Mouse (Mus musculus) embryo, embryonic 10 days (tissue): ENCODE measurements around the gene Pbld2.
A peak's percentile ranks its signal among the peaks of the same experiment; 100 is the strongest.

Source experiments
- DNase-seq: peaks from one replicate; pipeline ENCODE4 v3.0.0-alpha.2; 2015; ENCODE audit warnings: low spot score

Pbld2 gene

DNA sequence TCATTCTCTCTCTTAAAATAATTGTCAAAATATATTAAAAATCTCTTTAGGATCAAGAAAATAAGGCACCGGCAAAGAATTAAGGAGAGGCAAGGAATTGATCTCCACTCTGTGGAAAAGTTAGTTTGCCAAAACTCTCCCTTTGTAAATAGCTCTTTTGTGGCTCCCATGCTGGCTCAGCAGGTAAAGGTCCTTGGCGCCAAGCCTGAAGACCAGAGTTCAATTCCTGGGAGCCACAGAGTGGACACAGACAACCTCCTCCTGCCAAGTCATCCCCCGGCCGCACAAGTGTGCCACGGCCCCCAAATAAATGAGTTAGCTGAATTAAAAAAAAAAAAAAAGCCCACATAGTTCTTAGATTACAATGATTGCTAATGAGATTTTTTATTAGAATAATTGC lies 38.6 kb downstream of the Pbld2 start:
- DNase-seq, result no peak

DNA sequence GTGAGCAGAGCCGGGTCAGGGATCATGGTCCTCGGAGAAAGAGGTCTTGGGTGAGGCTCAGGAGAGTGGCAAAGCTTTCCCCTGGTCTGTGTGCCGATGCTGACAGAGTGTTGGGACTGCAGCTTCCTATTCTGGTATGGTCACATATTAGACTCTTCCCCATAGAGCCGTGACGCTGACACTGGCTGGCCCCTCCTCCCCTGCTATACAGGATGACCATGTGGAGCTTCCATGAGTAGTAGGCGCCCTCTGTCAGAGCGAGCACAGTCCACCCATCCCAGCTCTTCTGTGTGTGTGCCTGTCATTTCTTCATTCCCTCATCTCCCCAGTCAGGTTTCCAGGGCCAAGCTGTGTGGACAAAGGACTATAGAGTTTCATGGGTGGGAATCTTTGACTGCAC lies 39.2 kb downstream of the Pbld2 start:
- DNase-seq, result no peak

DNA sequence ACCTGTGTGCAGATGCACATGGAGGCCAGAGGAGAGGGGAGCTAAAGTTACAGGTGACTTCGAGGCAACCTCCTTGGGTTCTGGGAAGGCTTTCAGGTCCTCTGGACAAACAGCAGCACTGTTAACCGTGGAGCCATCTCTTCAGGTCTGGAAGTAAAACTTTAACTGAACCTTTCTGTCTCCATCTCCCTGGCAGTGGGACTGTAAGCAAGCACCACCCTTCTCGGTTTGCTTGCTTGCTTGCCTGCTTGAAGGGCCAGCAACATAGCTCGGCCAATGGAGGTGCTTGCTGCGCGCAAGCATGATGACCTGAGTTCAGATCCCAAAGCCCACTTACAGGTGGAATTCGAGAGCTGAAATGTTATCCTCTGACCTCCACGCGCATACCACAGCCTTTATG lies 40.4 kb downstream of the Pbld2 start:
- DNase-seq, result no peak

DNA sequence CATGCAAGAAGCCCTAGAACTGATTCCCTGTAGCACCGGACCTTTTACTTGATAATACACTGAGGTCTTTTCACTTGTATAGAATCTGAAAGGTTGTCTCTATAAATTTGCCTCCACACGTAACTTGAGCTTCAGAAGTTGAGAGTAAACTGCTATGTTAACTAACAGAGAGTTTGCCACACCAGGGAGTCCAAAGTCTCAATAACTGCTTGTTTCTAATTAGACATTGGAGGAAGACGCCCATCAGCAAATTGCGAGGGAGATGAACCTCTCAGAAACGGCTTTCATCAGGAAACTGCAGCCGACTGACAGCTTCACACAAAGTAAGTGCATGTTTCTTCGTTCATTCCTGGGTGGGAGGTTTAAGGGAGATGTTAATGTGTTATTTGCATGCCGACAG lies 41.4 kb downstream of the Pbld2 start:
- DNase-seq, result no peak

DNA sequence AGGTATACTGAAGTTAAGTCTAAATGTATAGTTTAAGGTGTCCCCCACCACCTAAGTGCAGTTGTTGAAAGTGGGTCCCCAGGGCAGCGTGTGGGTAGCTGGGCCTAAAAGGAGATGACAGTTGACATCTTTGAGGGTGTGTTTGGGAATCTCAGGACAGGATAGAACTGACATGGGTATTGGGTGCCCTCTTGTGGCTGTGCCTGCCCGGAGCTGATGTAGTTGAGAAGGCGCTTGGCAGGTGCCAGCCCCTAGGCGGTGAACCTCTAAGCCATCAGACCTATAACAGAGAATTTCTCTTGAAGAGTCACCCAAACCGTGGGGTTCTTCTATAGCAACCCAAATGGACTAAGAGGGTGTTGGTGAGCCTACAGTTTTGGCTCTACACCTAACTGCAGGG lies 41.9 kb downstream of the Pbld2 start:
- DNase-seq, result peak; percentile 89

DNA sequence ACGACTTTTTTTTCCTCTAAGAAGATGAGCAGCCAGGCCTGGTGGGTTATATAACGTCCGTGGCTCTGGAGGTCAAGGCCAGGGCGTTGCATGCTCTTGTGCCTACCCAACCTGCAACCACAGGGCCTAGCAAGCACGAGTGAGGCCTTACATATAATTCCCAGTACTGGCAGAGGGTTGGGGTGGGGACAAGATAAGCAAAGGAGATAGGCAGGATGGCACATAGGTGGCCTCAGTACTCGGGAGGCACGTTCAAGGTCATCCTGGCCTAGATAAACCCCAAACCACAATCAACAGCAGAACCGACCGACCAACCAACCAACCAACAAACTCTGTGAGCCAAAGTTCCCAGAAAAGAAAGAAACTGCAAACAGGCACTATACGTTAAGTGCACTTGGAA lies 62.2 kb downstream of the Pbld2 start:
- no peak for DNase-seq

DNA sequence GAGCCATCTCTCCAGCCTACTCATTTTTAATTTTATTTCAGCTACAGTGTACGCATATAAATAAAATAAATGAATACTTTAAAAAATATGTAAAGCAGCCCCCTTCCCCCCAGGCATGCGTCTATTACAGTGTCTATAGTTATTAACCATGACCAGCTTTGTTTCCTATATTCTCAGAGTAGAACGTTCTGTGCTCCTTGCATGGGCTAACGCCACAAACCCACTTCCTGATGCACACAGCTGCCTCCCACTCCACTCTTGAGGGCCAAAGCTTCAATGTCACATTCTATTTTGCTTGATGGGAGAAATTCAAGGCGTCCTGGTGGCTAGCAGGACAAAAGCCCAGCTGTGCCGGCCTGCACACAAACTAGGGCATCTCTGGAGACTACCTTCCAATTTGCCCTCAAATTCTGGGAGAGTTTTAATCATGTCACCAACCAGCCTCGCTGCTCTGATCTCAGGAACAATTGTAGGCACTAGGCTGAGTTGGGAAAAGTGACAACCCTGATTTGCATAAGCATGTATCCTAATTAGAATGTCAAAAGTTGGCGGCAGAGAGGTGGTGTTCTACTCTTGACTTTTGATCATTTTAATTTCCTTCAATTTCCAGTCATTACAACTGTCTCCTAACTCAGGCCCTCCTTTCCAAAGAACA lies 65.1 kb downstream of the Pbld2 start:
- peak; percentile 11 for DNase-seq

DNA sequence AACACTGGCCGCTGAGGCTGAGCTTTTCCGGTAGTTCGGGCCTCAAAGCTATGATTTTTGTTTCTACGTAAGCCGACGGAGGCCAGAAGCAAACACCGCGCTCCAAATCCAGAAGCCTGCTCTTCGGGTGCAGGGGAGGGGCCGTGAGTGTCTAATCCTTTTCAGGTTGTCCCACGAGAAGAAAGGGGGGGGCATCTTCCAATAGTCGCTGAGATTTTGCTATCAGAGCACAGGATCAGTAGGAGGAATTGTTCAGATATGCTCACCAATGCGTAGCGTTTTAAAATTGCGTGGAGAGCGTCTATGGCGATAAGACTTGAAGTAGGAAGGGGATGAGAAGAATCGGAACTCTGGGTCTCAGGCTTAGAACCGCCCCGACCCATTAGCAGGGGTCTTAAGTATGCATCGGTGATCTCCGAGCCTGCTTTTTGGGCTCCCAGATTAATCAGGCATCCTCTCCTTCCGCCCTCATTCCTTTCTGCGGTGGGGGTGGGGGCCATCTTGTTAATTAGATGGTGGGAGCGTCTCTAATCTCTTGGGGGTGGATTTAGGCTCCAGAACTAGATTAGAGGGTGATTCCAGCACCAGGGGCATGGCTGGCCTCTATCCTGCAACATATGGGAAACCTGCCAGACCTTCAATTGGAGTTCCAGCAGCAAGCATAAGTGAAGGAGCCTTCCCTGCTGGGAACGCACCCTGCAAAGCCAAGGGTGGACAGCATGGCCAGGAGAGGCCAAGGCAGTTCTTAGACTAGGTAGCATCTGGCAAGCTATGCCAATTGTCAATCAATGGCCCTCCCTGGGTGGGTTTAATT lies 65.8 kb downstream of the Pbld2 start:
- peak; percentile 24 for DNase-seq

DNA sequence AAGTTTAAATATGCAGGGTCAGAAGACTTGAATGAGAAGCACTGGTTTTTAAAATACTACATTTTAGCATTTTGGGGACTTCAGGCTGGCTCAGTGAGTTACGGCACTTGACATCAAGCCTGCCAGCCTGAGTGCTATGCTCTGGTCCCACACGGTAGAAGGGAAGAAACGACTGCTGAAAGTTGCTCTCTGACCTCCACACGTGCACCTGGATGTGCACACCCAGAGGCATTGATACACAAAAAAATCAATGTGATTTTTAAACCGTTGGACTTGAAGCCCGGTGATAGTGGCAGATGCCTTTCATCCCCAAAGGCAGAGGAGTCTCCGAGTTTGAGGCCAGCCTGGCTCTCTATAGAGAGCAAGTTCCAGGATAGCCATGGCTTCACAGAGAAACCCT lies 67.8 kb downstream of the Pbld2 start:
- DNase-seq, result no peak

DNA sequence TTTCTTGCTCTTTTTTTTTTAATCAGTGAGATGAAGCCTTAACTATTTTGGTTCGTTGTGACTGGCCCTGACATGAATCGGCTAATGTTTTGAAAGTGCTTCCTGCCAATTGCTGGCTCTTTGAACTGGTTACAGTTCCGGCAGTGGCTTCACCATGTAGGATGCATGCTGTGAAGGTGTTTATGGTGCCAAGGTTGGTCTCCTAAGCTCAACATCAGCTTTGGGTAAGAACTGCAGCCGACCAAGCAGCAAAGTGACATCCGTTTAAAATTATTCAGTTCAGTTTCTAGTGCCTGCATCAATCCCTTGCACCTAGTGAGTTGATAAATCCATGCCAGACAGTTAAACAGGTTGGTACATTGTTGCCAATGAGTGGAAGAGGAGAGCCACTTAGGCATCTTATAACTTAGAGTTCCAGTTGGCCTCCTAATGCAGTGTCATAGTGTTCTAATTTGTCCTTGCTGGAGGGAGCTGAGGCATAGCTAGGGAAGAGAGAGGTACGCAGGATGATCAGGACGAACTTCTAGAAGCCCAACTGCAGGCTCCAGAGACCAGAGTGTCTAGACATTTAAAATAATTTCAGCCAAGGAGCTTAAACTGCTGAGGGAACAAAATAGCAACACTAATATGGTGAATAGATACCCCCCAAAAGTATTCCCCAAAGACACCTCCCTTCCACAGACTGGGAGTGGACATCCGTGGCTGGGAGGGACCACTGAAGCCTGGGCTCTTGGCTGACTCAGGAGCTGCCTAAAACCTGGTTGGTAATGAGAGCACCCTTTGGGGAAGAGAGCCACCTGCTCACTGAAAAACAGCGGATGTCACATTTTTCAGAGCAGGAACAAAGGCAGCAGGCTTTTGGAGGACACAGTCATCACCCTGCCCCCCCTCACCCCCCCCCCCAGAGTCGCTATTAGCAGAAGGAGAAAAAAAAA lies 68.8 kb downstream of the Pbld2 start:
- no peak for DNase-seq

DNA sequence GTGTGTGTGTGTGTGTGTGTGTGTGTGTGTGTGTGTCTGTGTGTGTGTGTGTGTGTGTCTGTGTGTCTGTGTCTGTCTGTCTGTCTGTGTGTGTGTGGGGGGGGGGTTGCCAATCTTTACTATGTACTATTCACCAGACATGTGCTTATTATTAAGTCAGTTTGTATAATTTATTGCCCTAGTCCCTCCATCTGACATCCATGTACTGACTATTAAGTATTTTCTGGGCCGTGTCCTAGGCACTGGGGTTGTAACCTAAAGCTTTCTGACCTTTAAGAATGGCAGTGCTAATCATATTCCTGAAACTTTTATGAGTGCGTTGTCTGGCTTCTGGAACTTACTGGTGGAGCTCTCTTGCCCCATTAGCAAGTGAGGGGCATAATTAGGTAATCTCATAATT lies 72.6 kb downstream of the Pbld2 start:
- DNase-seq, result no peak

DNA sequence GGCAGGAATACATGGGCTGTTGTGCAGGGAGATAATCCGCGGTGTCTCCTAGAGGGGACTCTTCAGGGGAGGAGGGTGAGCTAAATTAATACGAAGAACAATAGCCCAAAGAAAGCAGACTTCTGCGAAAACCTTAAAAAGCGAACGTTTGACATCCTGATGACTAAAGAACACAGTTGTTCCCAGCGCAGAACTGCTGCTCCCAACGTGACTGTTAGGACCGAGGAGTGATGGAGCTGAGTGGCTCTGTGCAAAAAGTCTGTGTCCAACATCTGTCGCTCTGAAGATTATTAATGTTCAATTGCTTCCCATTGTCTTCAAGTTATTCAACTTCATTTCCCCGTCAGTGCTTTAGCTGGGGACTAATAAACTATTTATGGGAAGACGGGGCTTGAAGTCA lies 74.1 kb downstream of the Pbld2 start:
- no peak for DNase-seq

DNA sequence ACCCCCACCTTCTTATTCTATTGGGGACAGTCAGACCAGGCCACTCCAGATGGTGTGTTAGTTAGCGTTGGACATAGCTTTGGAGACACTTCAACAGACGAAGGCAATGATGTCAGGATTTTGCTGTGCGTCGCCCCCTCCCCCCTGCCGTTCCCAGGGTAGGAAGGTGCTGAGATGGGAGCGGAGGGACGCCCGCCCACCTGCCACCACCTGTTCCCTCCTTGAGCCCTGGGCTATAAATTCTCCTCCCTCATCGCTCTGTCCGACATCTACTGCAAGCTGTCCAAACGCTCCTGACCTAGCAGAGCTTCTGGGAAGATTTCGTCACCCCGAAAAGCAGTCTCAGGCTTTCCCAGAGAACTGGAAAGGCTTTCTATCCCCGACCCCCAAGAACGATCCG lies 75.4 kb downstream of the Pbld2 start, which contains the start of gene Atoh7:
Gene Atoh7, plus strand, starts transcription at position 131 of the 400 bp plus-strand sequence.
- DNase-seq, result peak; percentile 32

DNA sequence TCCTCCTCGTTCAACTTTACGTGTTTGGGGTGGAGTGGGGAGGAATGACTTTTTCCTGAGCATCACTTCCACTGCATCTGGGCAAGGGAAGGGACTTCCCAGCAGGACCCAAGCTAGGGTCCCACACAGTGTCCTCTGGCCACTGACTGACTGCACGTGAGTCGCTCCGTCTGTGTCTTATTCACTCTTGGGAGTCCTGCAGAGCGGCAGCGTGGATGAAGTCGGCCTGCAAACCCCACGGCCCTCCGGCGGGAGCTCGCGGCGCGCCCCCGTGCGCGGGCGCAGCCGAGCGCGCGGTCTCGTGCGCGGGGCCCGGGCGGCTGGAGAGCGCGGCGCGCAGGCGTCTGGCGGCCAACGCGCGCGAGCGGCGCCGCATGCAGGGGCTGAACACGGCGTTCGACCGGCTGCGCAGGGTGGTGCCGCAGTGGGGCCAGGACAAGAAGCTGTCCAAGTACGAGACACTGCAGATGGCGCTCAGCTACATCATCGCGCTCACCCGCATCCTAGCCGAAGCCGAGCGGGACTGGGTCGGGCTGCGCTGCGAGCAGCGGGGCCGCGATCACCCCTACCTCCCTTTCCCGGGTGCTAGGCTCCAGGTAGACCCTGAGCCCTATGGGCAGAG lies 75.9 kb downstream of the Pbld2 start:
- peak; percentile 80 for DNase-seq

DNA sequence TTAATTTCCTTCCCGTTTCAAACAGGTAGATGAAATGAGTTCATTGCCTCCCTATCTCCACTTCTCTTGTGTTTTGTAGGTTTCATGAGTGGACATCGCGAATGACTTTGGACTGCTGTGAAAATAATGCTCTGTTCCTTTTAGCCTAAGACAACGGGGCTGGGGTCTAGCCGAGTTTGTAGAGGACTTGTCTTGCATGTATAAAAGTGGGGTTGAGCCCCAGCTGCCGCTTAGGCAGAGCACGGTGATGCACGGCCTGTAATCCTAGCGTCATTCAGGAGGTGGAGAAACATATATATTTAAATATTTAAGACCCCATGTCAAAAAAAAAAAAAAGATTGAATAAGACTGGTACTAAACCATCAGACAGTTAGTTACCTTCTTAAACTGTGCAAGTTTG lies 76.5 kb downstream of the Pbld2 start:
- DNase-seq, result peak; percentile 27
